Mouse (Mus musculus): ENCODE data around the gene Pmepa1.

DNA sequence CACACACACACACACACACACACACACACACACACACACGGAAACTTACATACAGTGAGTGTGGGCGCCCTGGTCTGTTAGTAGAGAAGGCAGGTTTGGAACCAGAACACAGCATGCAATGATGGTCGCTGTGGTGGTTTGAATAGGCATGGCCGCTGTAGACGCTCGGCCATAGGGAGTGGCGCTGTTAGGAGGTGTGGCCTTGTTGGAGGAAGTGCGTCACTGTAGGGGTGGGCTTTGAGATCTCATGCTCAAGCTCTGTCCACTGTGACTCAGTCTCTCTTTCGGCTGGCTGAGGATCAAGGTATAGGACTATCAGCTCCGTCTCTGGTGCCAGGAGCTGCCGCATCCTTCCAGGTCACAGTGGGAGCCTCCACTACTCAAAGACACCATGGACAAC is 14.6 kb upstream of the Pmepa1 start:
- no peak for TF ChIP-seq CTCF (IDR thresholded peaks at IDR 0.05)
- TF ChIP-seq EP300 (IDR thresholded peaks at IDR 0.05), result no peak

All from lung, postnatal 0 days (tissue).